Mouse (Mus musculus): ENCODE measurements around the gene Rbp7. TPM values are rescaled to one million over a fixed set of nuclear protein-coding genes. Genes with fewer than 3 reads are reported as not detected.

The Rbp7 gene
- not detected in 2 replicates for polyA plus RNA-seq (2012; ENCODE audit: insufficient read depth, low replicate concordance)

GRCm38 (mm10) chr4:149454879-149455278 is at the start of gene Rbp7:
Rbp7 (minus strand) TSS chr4:149454978.
- TF ChIP-seq FLI1 (IDR thresholded peaks at IDR 0.05; ENCODE audit: low read length) = no peak
- no peak for TF ChIP-seq GATA1 (IDR thresholded peaks at IDR 0.05; ENCODE audit: borderline replicate concordance, low read length)
- H3K36me3 ChIP-seq (replicated peaks; ENCODE audit: low read length) = no peaks in the 10 kb centered on the region
- peaks cover 6% of the 10 kb centered on the region; the same call in 1 of the 2 replicates for H3K9me3 ChIP-seq
- peaks cover 32% of the 10 kb centered on the region for H3K27me3 ChIP-seq (replicated peaks)
- peaks cover 18% of the 10 kb centered on the region for H3K4me1 ChIP-seq
- no peak within 1 kb of the TSS for H3K4me3 ChIP-seq (replicated peaks)

- TF ChIP-seq GATA1 (IDR thresholded peaks at IDR 0.05; ENCODE audit: borderline replicate concordance, low read length) = no peak
- TF ChIP-seq FLI1 (IDR thresholded peaks at IDR 0.05; ENCODE audit: low read length) = no peak
- Histone ChIP-seq H3K9me3 (peaks cover 4% of the 10 kb centered on the region), H3K4me1 (peaks cover 30% of the 10 kb centered on the region), H3K4me3 (replicated peaks) (no peak overlapping the region), H3K27me3 (replicated peaks) (peaks cover 2% of the 10 kb centered on the region), H3K36me3 (replicated peaks; ENCODE audit: low read length) (peaks cover 36% of the 10 kb centered on the region)
These were observed 49.6 kb upstream of the Rbp7 start for GRCm38 (mm10) chr4:149504363-149504762.

GRCm38 (mm10) chr4:149499790-149500189 is 45.0 kb upstream of the Rbp7 start:
- TF ChIP-seq GATA1 (IDR thresholded peaks at IDR 0.05; ENCODE audit: borderline replicate concordance, low read length) (no peak), FLI1 (IDR thresholded peaks at IDR 0.05; ENCODE audit: low read length) (no peak)
- Histone ChIP-seq H3K36me3 (replicated peaks; ENCODE audit: low read length) (peaks cover 74% of the 10 kb centered on the region), H3K4me3 (replicated peaks) (peak overlapping the region; percentile 38), H3K27me3 (replicated peaks) (no peaks in the 10 kb centered on the region), H3K4me1 (peaks cover 46% of the 10 kb centered on the region), H3K9me3 (no peaks in the 10 kb centered on the region)

GRCm38 (mm10) chr4:149498901-149499300 is 44.1 kb upstream of the Rbp7 start:
- Histone ChIP-seq H3K27me3 (replicated peaks) (no peaks in the 10 kb centered on the region), H3K9me3 (no peaks in the 10 kb centered on the region), H3K36me3 (replicated peaks; ENCODE audit: low read length) (peaks cover 83% of the 10 kb centered on the region), H3K4me3 (replicated peaks) (peak overlapping the region; percentile 60), H3K4me1 (peaks cover 41% of the 10 kb centered on the region)
- no peak for TF ChIP-seq GATA1 (IDR thresholded peaks at IDR 0.05; ENCODE audit: borderline replicate concordance, low read length)
- TF ChIP-seq FLI1 (IDR thresholded peaks at IDR 0.05; ENCODE audit: low read length) = no peak

GRCm38 (mm10) chr4:149496612-149497011 is 41.8 kb upstream of the Rbp7 start:
- Histone ChIP-seq H3K4me3 (replicated peaks) (no peak overlapping the region), H3K4me1 (peaks cover 41% of the 10 kb centered on the region), H3K36me3 (replicated peaks; ENCODE audit: low read length) (peaks cover 87% of the 10 kb centered on the region), H3K9me3 (no peaks in the 10 kb centered on the region), H3K27me3 (replicated peaks) (no peaks in the 10 kb centered on the region)
- TF ChIP-seq GATA1 (IDR thresholded peaks at IDR 0.05; ENCODE audit: borderline replicate concordance, low read length) = no peak
- TF ChIP-seq FLI1 (IDR thresholded peaks at IDR 0.05; ENCODE audit: low read length) = no peak

GRCm38 (mm10) chr4:149491151-149491550 is 36.4 kb upstream of the Rbp7 start:
- Histone ChIP-seq H3K27me3 (replicated peaks) (no peaks in the 10 kb centered on the region), H3K36me3 (replicated peaks; ENCODE audit: low read length) (peaks cover 89% of the 10 kb centered on the region), H3K4me1 (peaks cover 16% of the 10 kb centered on the region), H3K9me3 (no peaks in the 10 kb centered on the region), H3K4me3 (replicated peaks) (no peak overlapping the region)
- TF ChIP-seq FLI1 (IDR thresholded peaks at IDR 0.05; ENCODE audit: low read length) (no peak), GATA1 (IDR thresholded peaks at IDR 0.05; ENCODE audit: borderline replicate concordance, low read length) (no peak)

GRCm38 (mm10) chr4:149489415-149490240 is 34.9 kb upstream of the Rbp7 start:
- Histone ChIP-seq H3K36me3 (replicated peaks; ENCODE audit: low read length) (peaks cover 76% of the 10 kb centered on the region), H3K9me3 (no peaks in the 10 kb centered on the region), H3K27me3 (replicated peaks) (no peaks in the 10 kb centered on the region), H3K4me1 (peaks cover 13% of the 10 kb centered on the region), H3K4me3 (replicated peaks) (no peak overlapping the region)
- TF ChIP-seq FLI1 (IDR thresholded peaks at IDR 0.05; ENCODE audit: low read length) = no peak
- TF ChIP-seq GATA1 (IDR thresholded peaks at IDR 0.05; ENCODE audit: borderline replicate concordance, low read length) = no peak

GRCm38 (mm10) chr4:149487729-149488128 is 33.0 kb upstream of the Rbp7 start:
- H3K36me3 ChIP-seq (replicated peaks; ENCODE audit: low read length) = peaks cover 58% of the 10 kb centered on the region
- H3K27me3 ChIP-seq (replicated peaks) = no peaks in the 10 kb centered on the region
- peaks cover 28% of the 10 kb centered on the region for H3K4me1 ChIP-seq
- no peak for TF ChIP-seq GATA1 (IDR thresholded peaks at IDR 0.05; ENCODE audit: borderline replicate concordance, low read length)
- TF ChIP-seq FLI1 (IDR thresholded peaks at IDR 0.05; ENCODE audit: low read length) = no peak
- no peaks in the 10 kb centered on the region for H3K9me3 ChIP-seq
- no peak overlapping the region for H3K4me3 ChIP-seq (replicated peaks)

GRCm38 (mm10) chr4:149485825-149486206 is 31.0 kb upstream of the Rbp7 start:
- no peak for TF ChIP-seq GATA1 (IDR thresholded peaks at IDR 0.05; ENCODE audit: borderline replicate concordance, low read length)
- TF ChIP-seq FLI1 (IDR thresholded peaks at IDR 0.05; ENCODE audit: low read length) = no peak
- Histone ChIP-seq H3K27me3 (replicated peaks) (no peaks in the 10 kb centered on the region), H3K9me3 (no peaks in the 10 kb centered on the region), H3K4me1 (peaks cover 33% of the 10 kb centered on the region), H3K4me3 (replicated peaks) (peak overlapping the region; percentile 98), H3K36me3 (replicated peaks; ENCODE audit: low read length) (peaks cover 41% of the 10 kb centered on the region)

- H3K9me3 ChIP-seq = no peaks in the 10 kb centered on the region
- TF ChIP-seq GATA1 (IDR thresholded peaks at IDR 0.05; ENCODE audit: borderline replicate concordance, low read length) = no peak
- peak; percentile 55; the same call in 1 of the 2 replicates for TF ChIP-seq FLI1 (IDR thresholded peaks at IDR 0.05; ENCODE audit: low read length)
- H3K27me3 ChIP-seq (replicated peaks) = no peaks in the 10 kb centered on the region
These were observed 30.5 kb upstream of the Rbp7 start, which contains the start of the genes Nmnat1 and Lzic for GRCm38 (mm10) chr4:149485053-149485824. Nmnat1 (minus strand) TSS chr4:149485202. Lzic (plus strand) TSS chr4:149485229.

More at GRCm38 (mm10) chr4:149485053-149485824, 30.5 kb upstream of the Rbp7 start, which contains the start of the genes Nmnat1 and Lzic:
- Histone ChIP-seq H3K4me3 (replicated peaks) (peak within 1 kb of the TSS; percentile 98), H3K4me1 (peaks cover 33% of the 10 kb centered on the region), H3K36me3 (replicated peaks; ENCODE audit: low read length) (peaks cover 40% of the 10 kb centered on the region)

Data from megakaryocyte, embryonic 14.5 days (primary cell).